Mouse (Mus musculus): Measurements from ENCODE around the gene Mon2.

- TF ChIP-seq HCFC1 (IDR thresholded peaks at IDR 0.05; ENCODE audit: borderline replicate concordance, insufficient read depth, low read length): no peak
- TF ChIP-seq CHD2 (IDR thresholded peaks at IDR 0.05; ENCODE audit: low read depth, low read length): no peak
Observed at GRCm38 (mm10) chr10:123039936-123040335, 36.4 kb downstream of the Mon2 start.

All from ES-E14 (cell line).